Mouse (Mus musculus): Measurements from ENCODE around the gene Olfr1392.
A peak's percentile ranks its signal among the peaks of the same experiment; 100 is the strongest.
"Not testable (repeated sequence)": the region's sequence is repeated elsewhere in the genome, so short reads cannot be mapped to it uniquely, and the experiment has no call there.

Olfr1392 gene

DNA sequence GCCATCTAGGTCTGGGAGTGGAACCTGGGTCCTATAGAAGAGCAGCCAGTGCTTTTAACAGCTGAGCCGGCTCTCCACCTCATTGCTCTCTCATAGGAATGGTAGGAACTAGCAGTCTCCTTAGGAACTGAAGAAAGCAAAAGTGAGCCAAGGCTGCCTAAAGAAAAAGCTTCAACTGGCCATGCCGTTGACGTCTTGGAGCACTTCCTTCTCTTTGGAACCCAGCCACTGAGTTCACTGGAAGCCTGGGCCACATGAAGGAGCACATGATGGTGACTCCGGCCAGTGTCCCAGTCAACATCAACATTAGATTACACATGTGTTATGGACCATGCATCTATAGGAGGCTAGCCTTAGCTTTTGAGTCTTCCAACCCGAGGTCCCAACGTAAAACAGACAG lies 32.0 kb upstream of the Olfr1392 start:
- DNase-seq, result no peak

- DNase-seq, result no peak
These were observed 25.8 kb upstream of the Olfr1392 start for GRCm38 (mm10) chr11:49259296-49259695.

GRCm38 (mm10) chr11:49259829-49260228 lies 25.3 kb upstream of the Olfr1392 start:
- DNase-seq, result no peak

- DNase-seq, result peak; percentile 87
These were observed 24.3 kb upstream of the Olfr1392 start for GRCm38 (mm10) chr11:49260598-49261312.

DNA sequence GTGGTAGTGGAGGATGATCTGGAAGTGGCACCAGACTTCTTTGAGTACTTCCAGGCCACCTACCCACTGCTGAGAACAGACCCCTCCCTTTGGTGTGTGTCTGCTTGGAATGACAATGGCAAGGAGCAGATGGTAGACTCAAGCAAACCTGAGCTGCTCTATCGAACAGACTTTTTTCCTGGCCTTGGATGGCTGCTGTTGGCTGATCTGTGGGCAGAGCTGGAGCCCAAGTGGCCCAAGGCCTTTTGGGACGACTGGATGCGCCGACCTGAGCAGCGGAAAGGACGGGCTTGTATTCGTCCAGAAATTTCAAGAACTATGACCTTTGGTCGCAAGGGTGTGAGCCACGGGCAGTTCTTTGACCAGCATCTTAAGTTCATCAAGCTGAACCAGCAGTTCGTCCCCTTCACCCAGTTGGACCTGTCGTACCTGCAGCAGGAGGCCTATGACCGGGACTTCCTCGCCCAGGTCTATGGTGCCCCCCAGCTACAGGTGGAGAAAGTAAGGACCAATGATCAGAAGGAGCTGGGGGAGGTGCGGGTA lies 23.7 kb upstream of the Olfr1392 start:
- peak; percentile 73 for DNase-seq

DNA sequence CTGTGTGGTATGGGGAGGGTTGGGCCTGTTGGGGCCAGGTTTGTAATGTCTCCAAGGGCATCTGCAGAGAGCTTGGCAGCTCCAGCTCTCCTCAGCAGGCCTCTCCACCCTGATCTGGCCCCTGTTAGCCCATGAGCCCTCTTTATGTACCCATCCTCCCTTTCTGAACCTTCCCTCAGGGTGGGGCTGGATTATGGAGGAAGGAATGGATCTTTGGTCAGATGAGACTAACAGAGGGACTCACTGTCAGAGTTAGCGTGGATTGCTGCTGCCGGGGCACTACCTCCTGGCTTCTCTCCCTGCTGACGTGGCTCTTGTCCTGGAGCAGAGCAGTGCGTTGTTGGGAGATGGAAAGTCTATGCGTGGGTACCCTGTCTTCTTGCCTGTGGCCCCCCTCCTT lies 22.8 kb upstream of the Olfr1392 start:
- no peak for DNase-seq

GRCm38 (mm10) chr11:49263149-49263548 lies 21.9 kb upstream of the Olfr1392 start:
- peak; percentile 12 for DNase-seq

DNA sequence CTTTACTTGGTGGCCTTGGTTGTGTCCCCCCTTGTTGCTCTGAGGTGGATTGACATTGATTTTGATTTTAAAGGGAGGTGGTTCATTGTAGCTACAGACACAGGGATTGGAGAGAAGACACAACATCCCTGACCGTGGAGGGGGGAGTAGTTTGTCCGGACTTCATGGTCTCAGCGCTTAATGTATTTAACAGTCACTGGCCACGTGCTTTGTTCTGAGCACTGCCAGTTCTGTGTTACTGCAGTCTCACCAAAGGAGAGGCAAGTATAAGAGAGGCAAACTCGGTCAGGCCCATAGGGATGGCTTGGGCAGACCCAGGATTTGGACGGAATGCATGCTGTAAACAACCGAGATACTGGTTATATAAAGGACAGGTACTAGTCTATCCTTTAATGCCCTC lies 21.0 kb upstream of the Olfr1392 start:
- no peak for DNase-seq

DNA sequence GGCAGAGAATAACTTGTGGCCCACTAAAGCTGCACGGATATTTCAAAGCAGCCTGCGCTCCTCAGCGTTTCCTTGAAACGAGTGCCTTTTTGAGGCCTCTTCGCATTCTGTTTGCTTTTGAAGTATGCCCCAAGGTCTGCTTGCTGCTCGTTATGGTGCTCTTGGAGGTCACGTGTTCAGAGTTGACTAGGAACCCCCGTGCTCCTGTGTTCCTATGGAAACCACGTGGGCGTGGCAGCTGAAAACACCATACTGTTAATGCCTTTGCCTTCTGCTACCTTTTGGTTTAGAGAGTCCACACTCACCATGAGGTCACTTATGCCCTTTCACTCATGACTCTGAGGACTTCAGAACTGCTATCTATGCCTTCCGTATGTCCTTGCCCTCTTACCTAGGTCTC lies 20.5 kb upstream of the Olfr1392 start:
- DNase-seq, result no peak

DNA sequence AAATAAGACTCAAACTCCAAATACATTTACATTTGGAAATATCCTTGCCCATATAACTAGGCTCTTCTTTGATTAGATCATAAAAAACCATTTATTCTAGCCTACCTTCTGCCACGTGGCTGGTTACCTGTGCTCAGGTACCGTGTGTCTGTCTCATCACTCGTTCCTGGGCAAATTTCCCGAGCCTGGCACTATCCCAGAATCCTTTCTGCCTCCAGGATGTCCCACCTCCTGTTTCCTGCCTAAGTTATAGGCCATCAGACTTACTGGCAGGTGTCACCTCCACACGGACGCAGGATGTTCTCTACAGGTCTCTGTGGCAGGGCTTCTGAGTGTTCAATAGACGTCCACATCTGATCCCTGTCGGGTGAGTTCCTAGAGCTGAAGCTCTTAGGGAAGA lies 20.0 kb upstream of the Olfr1392 start:
- DNase-seq, result peak; percentile 32

GRCm38 (mm10) chr11:49266671-49267070 lies 18.4 kb upstream of the Olfr1392 start:
- peak; percentile 46 for DNase-seq

DNA sequence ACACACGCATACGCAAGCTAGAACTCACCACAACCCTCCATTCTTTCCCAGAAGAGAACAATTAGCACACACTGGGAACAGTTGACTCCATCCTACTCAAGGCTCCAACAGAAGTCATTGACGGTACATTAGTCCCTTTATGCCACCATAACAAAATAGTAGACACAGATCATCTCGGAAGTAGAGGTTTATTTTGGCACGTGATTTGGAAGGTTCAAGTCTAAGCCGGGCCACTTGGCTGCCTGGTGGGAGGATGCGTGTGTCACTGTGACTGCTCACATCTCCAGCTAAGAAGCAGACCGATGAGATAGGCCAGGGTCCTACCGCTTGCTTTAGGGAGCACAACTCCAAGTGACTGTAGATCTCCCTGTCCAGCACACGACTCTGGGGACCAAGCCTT lies 17.8 kb upstream of the Olfr1392 start:
- no peak for DNase-seq

GRCm38 (mm10) chr11:49267970-49268579 lies 17.0 kb upstream of the Olfr1392 start:
- peak; percentile 49 for DNase-seq

DNA sequence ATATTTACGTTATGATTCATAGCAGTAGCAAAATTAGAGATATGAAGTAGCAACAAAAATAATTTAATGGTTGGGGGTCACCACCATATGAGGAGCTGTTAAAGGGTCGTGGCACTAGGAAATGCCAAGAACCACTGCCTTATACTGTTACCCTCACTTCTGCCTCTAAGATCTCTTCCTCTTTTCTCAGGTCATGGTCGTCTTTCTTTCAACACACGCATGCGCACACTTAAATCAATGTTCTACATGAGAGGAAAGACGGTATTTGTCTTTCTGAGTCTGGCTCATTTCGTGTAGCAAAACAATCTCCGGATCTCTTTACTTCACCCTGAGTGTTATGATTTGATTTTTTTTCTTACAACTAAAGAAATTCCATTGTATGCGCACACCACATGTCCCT lies 15.3 kb upstream of the Olfr1392 start:
- DNase-seq, result no peak

DNA sequence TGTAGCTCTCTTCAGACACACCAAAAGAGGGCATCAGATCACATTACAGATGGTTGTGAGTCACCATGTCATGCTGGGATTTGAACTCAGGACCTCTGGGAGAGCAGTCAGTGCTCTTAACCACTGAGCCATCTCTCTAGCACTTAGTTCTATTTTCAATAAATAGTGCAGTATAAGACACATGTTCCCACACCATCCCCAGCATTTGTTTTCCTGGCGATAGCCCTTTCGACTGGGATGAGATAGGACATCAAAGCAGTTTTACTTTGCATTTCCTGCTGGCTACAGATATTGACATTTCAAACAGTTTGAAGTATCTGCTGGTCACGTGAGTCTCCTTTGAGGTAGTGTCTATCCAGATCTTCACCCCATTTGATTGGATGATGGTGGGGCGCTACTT lies 14.7 kb upstream of the Olfr1392 start:
- DNase-seq, result no peak

DNA sequence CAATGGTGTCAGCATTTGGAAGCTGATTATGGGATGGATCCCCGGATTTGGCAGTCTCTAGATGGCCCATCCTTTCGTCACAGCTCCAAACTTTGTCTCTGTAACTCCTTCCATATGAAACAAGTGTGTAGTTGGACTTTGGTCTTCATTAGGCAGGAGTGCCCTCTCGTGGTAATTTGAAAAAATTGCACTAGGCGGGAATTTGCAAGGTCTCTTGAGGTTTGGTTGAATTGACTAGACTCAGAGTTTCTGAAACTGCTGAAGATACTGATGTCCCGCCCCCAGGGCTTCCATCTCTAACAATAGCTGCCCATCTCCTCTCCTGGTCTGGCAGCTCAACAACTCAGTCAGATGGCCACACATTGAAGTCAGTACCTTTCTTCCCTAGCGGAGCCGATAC lies 13.7 kb upstream of the Olfr1392 start:
- DNase-seq, result peak; percentile 47

- no peak for DNase-seq
These were observed 11.1 kb upstream of the Olfr1392 start for GRCm38 (mm10) chr11:49273834-49274519.

GRCm38 (mm10) chr11:49278222-49278621 lies 6.9 kb upstream of the Olfr1392 start, which contains the start of gene Olfr1393:
Gene Olfr1393, plus strand, starts transcription at chr11:49278304.
- DNase-seq, result no peak

- DNase-seq, result no peak
These were observed 2.2 kb downstream of the Olfr1392 start for GRCm38 (mm10) chr11:49287251-49287650.

- DNase-seq, result no peak
These were observed 7.7 kb downstream of the Olfr1392 start for GRCm38 (mm10) chr11:49292777-49293176.

DNA sequence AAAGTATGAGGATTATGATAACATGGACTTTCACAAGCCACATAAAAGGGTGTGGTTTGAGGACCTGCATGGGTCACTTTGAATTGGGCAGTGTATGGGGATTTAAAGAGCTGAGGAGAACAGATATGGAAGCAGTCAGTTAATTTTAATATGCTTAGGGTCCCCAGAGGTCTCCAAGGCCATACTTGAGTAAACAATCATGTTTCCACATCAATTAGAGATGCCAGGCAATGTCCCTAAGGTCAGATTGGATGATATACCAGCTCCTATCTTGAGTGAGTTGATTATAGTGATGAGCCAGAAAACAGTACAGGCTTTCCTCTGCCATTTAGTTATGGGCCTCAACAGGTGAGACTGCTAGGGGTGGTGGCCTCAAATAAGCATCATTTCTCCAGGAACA lies 19.4 kb downstream of the Olfr1392 start, which contains the start of gene Olfr10:
Olfr10 (plus strand) TSS at position 301 of the 400 bp plus-strand sequence.
- no peak for DNase-seq

DNA sequence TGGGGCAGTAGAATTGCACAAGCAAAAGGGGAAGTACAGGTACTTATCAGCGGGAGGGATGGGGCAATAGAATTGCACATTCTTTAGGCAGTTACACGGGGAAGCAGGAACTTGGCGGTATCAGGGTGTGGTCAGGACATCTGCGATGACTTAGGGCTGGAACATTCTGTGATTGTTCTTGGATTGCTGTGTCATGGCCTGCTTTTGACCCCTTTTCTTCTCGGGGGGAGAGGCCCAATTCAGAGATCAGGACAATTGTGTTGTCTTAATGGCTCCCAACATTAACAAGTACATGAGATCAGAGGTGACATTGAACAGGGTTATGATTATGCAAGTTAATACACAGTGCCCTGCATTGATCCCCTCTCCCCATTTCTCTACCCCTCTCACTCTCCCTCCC lies 23.5 kb downstream of the Olfr1392 start:
- DNase-seq, result not testable (repeated sequence)

DNA sequence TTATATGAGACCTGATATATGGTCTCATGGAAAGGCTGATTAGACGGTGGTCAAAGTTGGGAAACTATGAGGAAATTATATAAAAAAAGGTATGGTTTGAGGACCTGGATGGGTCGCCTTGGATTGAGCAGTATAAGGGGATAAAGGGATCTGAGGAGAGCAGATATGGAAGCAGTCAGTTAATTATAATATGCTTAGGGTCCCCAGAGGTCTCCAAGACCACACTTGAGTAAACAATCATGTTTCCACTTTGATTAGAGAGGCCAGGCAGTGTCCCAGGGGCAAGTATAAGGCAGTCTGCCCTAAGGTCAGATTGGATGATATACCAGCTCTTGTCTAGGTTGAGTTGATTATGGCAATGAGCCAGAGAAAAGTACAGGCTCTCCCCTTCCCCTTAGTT lies 37.4 kb downstream of the Olfr1392 start, which contains the start of gene Olfr1391:
Olfr1391 (plus strand) TSS at position 301 of the 400 bp plus-strand sequence.
- no peak for DNase-seq

GRCm38 (mm10) chr11:49326726-49327125 lies 41.6 kb downstream of the Olfr1392 start:
- no peak for DNase-seq
